Mouse (Mus musculus) heart, postnatal 0 days (tissue): Measurements from ENCODE around the gene Bcl6b. TPM values are rescaled to one million over a fixed set of nuclear protein-coding genes. Genes with fewer than 3 reads are reported as not detected.

ENCODE experiments used
- ATAC-seq: fragments of 200-750 bp; cut with Nextera tagmentation; 2 replicates; pipeline ENCODE4 v1.8.0; 2017; ENCODE audit warnings: low read depth, moderate number of reproducible peaks, moderate library complexity; ENCODE audit not compliant: insufficient read depth
- DNase-seq: peaks from one replicate; pipeline ENCODE4 v3.0.0-alpha.2; 2016; ENCODE audit warnings: low spot score
- H3K27ac ChIP-seq: fragments of 300-500 bp; sonication (generic); 2 replicates; pipeline ENCODE4 v1.5.1; 2014; ENCODE audit warnings: low read depth, mild to moderate bottlenecking
- H3K27me3 ChIP-seq: fragments of 300-500 bp; sonication (generic); 2 replicates; pipeline ENCODE4 v1.6.1; 2014; ENCODE audit warnings: low read length, mixed read lengths; ENCODE audit not compliant: control insufficient read depth, insufficient read depth
- H3K36me3 ChIP-seq: fragments of 300-500 bp; sonication (generic); replicated peaks from 2 replicates; pipeline ENCODE4 v1.6.1; 2014; ENCODE audit warnings: low read length, mixed read lengths; ENCODE audit not compliant: control insufficient read depth, insufficient read depth
- H3K4me1 ChIP-seq: fragments of 300-500 bp; sonication (generic); 2 replicates; pipeline ENCODE4 v1.6.1; 2014; ENCODE audit warnings: antibody characterized with exemption; ENCODE audit not compliant: control insufficient read depth, insufficient read depth
- H3K4me2 ChIP-seq: fragments of 300-500 bp; sonication (generic); 2 replicates; pipeline ENCODE4 v1.6.1; 2014; ENCODE audit warnings: low read depth, mild to moderate bottlenecking, low read length, moderate library complexity
- H3K4me3 ChIP-seq: fragments of 300-500 bp; sonication (generic); 2 replicates; pipeline ENCODE4 v1.5.1; 2014; ENCODE audit warnings: low read depth, low read length
- H3K9ac ChIP-seq: fragments of 300-500 bp; sonication (generic); replicated peaks from 2 replicates; pipeline ENCODE4 v1.6.1; 2014; ENCODE audit warnings: low read depth, low read length, mixed read lengths
- H3K9me3 ChIP-seq: fragments of 300-500 bp; sonication (generic); replicated peaks from 2 replicates; pipeline ENCODE4 v1.6.1; 2016; ENCODE audit warnings: low read length; ENCODE audit not compliant: control insufficient read depth
- CTCF ChIP-seq: IDR thresholded peaks from 2 replicates; pipeline ENCODE4 v1.5.1; 2016; ENCODE audit warnings: antibody characterized with exemption, control low read depth, low read depth
- EP300 ChIP-seq: IDR thresholded peaks from 2 replicates; pipeline ENCODE4 v1.6.1; 2016; ENCODE audit warnings: antibody characterized with exemption, low read depth
- WGBS: fragments of 180-500 bp; shearing (Covaris S2); extraction: QIAGEN DNeasy Blood & Tissue Kit; methylation state at CpG from one replicate; pipeline ENCODE4 v1.1.7; 2014; 5-methylcytosine and 5-hydroxymethylcytosine counted together
- polyA plus RNA-seq: library from polyadenylated mRNA; unstranded; fragments of >200 nt; fragmentation: Nextera tagmentation; extraction: Ambion mirVana; gene quantifications from 2 replicates; pipeline ENCODE4 v1.2.1, GENCODE M21; 2015
- total RNA-seq: library from RNA; depleted of rRNA; stranded (reverse); fragments of >200 nt; gene quantifications from 2 replicates; pipeline ENCODE4 v1.2.3, GENCODE M21; 2014; ENCODE audit warnings: low replicate concordance

Bcl6b gene
- total and polyA plus RNA-seq, 2 experiments from 2014 or later = 12.8 to 16.8 TPM

DNA sequence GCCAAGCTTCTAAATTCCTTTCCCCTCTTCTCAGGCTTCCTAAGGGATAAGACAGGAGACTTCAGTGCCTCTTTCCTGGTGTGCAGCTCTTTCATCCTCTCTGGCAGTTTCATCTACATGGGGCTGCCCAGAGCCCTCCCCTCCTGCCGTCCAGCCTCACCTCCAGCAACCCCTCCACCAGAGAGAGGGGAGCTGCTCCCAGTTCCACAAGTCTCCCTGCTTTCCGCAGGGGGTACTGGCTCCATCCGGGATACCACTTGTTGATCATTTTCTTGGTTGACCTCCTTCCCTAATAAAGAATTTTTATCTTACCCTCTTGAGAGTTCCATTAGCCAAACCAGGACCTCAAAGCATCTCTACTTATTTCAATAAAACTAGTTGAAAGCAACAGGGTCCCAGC is 13.5 kb downstream of the Bcl6b start:
- Histone ChIP-seq H3K9me3 (no peaks in the 10 kb centered on the region), H3K4me3 (no peak overlapping the region), H3K27ac (no peak overlapping the region), H3K9ac (no peak overlapping the region), H3K27me3 (peaks cover 52% of the 10 kb centered on the region), H3K36me3 (no peaks in the 10 kb centered on the region), H3K4me1 (peaks cover 13% of the 10 kb centered on the region; the same call in 1 of the 2 replicates), H3K4me2 (no peak overlapping the region)
- no peak for TF ChIP-seq EP300
- no peak for TF ChIP-seq CTCF
- no peak for ATAC-seq
- 57% methylated on average over 3 of the region's 3 CpGs for WGBS
- no peak for DNase-seq

DNA sequence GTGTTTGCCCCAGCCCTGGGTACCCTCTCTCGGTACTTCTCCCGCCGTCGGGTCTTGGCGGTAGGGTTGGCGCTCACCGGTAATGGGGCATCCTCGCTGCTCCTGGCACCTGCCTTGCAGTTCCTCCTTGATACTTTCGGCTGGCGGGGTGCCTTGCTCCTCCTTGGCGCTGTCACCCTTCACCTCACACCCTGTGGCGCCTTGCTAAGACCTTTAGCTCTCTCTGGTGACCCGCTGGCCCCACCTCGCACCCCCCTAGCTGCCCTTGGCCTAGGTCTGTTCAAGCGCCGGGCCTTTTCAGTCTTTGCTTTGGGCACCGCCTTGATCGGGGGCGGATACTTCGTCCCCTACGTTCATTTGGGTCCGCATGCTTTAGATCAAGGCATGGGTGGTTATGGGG is 14.3 kb downstream of the Bcl6b start:
- Histone ChIP-seq H3K4me3 (no peak overlapping the region), H3K9me3 (no peaks in the 10 kb centered on the region), H3K9ac (no peak overlapping the region), H3K4me1 (peaks cover 11% of the 10 kb centered on the region; the same call in 1 of the 2 replicates), H3K4me2 (no peak overlapping the region), H3K27me3 (peaks cover 52% of the 10 kb centered on the region), H3K27ac (no peak overlapping the region), H3K36me3 (no peaks in the 10 kb centered on the region)
- 13% methylated on average over 22 of the region's 22 CpGs for WGBS
- TF ChIP-seq EP300 = no peak
- TF ChIP-seq CTCF = no peak
- DNase-seq (no peak), ATAC-seq (no peak)

DNA sequence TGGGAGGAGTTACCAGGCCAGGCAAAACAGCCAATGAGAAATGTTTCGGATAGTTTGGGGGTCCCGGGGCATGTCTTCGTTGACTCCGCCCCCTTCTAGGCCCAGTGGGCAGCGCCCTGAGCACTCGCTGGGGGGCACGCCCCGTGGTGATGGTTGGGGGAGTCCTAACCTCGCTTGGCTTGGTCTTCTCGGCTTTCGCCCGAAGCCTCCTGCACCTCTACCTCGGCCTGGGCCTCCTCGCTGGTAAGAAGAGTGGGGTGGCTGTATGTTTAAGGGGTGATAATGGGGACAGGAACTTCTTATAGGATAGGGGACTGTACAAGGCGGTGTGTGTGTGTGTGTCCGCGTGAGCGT is 14.8 kb downstream of the Bcl6b start:
- WGBS = 10% methylated on average over 18 of the region's 18 CpGs
- DNase-seq (no peak), ATAC-seq (no peak)
- H3K9me3 ChIP-seq = no peaks in the 10 kb centered on the region
- H3K4me3 ChIP-seq = peak overlapping the region; percentile 37
- peak overlapping the region; percentile 61; the same call in 1 of the 2 replicates for H3K4me2 ChIP-seq
- no peak overlapping the region for H3K9ac ChIP-seq
- H3K4me1 ChIP-seq = 0 out of 2 replicates have a peak, but pooled peaks cover 7% of the 10 kb centered on the region
- peaks cover 52% of the 10 kb centered on the region for H3K27me3 ChIP-seq
- no peak for TF ChIP-seq CTCF
- TF ChIP-seq EP300 = no peak
- no peaks in the 10 kb centered on the region for H3K36me3 ChIP-seq
- H3K27ac ChIP-seq = no peak overlapping the region

DNA sequence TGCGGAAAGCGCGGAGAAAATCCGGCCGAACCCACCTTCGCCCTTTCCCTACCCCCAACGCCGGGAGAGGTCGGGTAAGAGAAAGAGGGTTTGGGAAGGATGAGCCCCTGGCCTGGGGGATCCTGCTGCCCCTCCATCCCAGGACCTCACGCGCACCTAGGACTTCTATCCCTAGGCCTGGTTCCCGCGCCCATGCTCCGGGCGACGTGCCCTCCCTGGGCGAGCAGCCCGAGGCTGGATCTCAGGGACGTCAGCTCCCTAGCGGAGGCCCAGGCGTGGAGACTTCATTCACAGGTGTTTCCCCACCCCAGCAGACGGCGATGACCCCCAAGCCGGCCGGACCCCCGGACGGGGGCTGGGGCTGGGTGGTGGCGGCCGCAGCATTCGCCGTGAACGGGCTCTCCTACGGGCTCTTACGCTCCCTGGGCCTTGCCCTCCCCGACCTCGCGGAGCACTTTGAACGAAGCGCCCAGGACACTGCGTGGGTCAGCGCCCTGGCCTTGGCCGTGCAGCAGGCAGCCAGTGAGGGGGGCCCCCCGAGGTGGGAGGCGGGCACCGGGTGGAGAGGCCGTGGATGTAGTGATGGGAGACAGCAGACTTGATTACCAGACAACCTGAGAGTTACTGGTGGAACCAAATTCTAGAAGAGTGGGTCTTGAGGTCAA is 15.3 kb downstream of the Bcl6b start:
- under 1% methylated on average over 45 of the region's 46 CpGs for WGBS
- H3K36me3 ChIP-seq = no peaks in the 10 kb centered on the region
- 0 out of 2 replicates have a peak, but pooled peaks cover 7% of the 10 kb centered on the region for H3K4me1 ChIP-seq
- H3K4me3 ChIP-seq = peak overlapping the region; percentile 37
- peak overlapping the region; percentile 61 for H3K4me2 ChIP-seq
- ATAC-seq (peak; percentile 21; the same call in 1 of the 2 replicates), DNase-seq (no peak)
- no peak for TF ChIP-seq EP300
- TF ChIP-seq CTCF = no peak
- H3K27me3 ChIP-seq = peaks cover 52% of the 10 kb centered on the region
- H3K9ac ChIP-seq = 0 out of 2 replicates have a peak overlapping the region, but pooled peaks have one; percentile 35
- no peak overlapping the region for H3K27ac ChIP-seq
- no peaks in the 10 kb centered on the region for H3K9me3 ChIP-seq

DNA sequence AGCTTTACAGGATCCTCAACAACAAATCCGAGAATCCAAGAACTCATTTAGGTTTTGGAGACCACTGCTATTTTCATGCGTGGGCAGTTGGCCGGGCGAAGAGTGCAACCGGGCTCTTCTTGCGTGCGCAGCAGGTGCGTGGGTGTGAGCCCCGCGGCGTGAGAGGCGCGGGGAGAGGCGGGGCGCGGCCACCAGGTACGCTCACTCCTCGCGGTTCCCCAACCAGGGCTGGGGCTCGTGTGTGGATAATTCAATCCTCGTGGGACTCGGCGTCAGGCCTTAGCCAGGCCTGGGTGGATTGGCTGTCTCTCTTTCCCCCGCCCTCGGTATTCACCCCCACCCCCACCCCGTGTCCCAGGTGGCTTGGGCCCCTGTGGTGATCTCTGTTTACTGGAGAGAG is 15.9 kb downstream of the Bcl6b start:
- 0 out of 2 replicates have a peak, but pooled peaks cover 7% of the 10 kb centered on the region for H3K4me1 ChIP-seq
- WGBS = 9% methylated on average over 26 of the region's 26 CpGs
- H3K9me3 ChIP-seq = no peaks in the 10 kb centered on the region
- H3K27me3 ChIP-seq = peaks cover 52% of the 10 kb centered on the region
- no peak for DNase-seq
- no peak overlapping the region for H3K27ac ChIP-seq
- peak overlapping the region; percentile 37; the same call in 1 of the 2 replicates for H3K4me3 ChIP-seq
- H3K36me3 ChIP-seq = no peaks in the 10 kb centered on the region
- TF ChIP-seq CTCF = no peak
- TF ChIP-seq EP300 = no peak
- H3K4me2 ChIP-seq = peak overlapping the region; percentile 61
- H3K9ac ChIP-seq = 0 out of 2 replicates have a peak overlapping the region, but pooled peaks have one; percentile 35
- no peak for ATAC-seq
